Mouse (Mus musculus): Measurements from ENCODE around the gene Otud5. TPM values are rescaled to one million over a fixed set of nuclear protein-coding genes. Genes with fewer than 3 reads are reported as not detected.

The Otud5 gene
- 22.2 TPM for polyA plus RNA-seq (2014; fragmentation: Illumina TruSeq; extraction: RNeasy Lipid Tissue Mini Kit (QIAGEN cat#74804); ENCODE audit: low read depth, low replicate concordance)

GRCm38 (mm10) chrX:7841163-7842162, at the start of gene Otud5:
Gene Otud5 (plus strand): TSS chrX:7841364.

GRCm38 (mm10) chrX:7821865-7822779, 19.0 kb upstream of the Otud5 start, which contains the start of gene Kcnd1:
Gene Kcnd1 (plus strand): TSS chrX:7822289.

GRCm38 (mm10) chrX:7878007-7878419, 36.8 kb downstream of the Otud5 start, which contains the start of gene Pim2:
Gene Pim2 (plus strand): TSS chrX:7878262.

GRCm38 (mm10) chrX:7883841-7884567, 42.8 kb downstream of the Otud5 start, which contains the start of gene Slc35a2:
Gene Slc35a2 (plus strand): TSS chrX:7884028.

GRCm38 (mm10) chrX:7898880-7899874, 58.0 kb downstream of the Otud5 start, which contains the start of the genes Pqbp1 and Timm17b:
Gene Pqbp1 (minus strand): TSS chrX:7899269.
Gene Timm17b (plus strand): TSS chrX:7899357.

GRCm38 (mm10) chrX:7907735-7908134, 66.6 kb downstream of the Otud5 start, which contains the start of gene Gm10491:
Gene Gm10491 (minus strand): TSS chrX:7907835.

GRCm38 (mm10) chrX:7909242-7909641, 68.1 kb downstream of the Otud5 start, which contains the start of gene Gm10490:
Gene Gm10490 (plus strand): TSS chrX:7909542.

GRCm38 (mm10) chrX:7919601-7920383, 78.6 kb downstream of the Otud5 start, which contains the start of gene Pcsk1n:
Gene Pcsk1n (plus strand): TSS chrX:7919822.

Other genes starting within 250 kb of the Otud5 start
- gene Ccdc22, start 235.8 kb upstream of the Otud5 start, polyA plus RNA-seq (2014; fragmentation: Illumina TruSeq; extraction: RNeasy Lipid Tissue Mini Kit (QIAGEN cat#74804); ENCODE audit: low read depth, low replicate concordance): 3.6 TPM
- gene Cacna1f, start 234.3 kb upstream of the Otud5 start, polyA plus RNA-seq (2014; fragmentation: Illumina TruSeq; extraction: RNeasy Lipid Tissue Mini Kit (QIAGEN cat#74804); ENCODE audit: low read depth, low replicate concordance): not detected
- 2.7 TPM for gene Syp, start 202.9 kb upstream of the Otud5 start, polyA plus RNA-seq (2014; fragmentation: Illumina TruSeq; extraction: RNeasy Lipid Tissue Mini Kit (QIAGEN cat#74804); ENCODE audit: low read depth, low replicate concordance)
- gene Prickle3, start 184.1 kb upstream of the Otud5 start, polyA plus RNA-seq (2014; fragmentation: Illumina TruSeq; extraction: RNeasy Lipid Tissue Mini Kit (QIAGEN cat#74804); ENCODE audit: low read depth, low replicate concordance): 2.5 TPM
- 24.5 TPM for gene Plp2, start 170.0 kb upstream of the Otud5 start, polyA plus RNA-seq (2014; fragmentation: Illumina TruSeq; extraction: RNeasy Lipid Tissue Mini Kit (QIAGEN cat#74804); ENCODE audit: low read depth, low replicate concordance)
- gene Magix, start 160.1 kb upstream of the Otud5 start, polyA plus RNA-seq (2014; fragmentation: Illumina TruSeq; extraction: RNeasy Lipid Tissue Mini Kit (QIAGEN cat#74804); ENCODE audit: low read depth, low replicate concordance): 4.0 TPM
- gene Gpkow, start 144.2 kb upstream of the Otud5 start, polyA plus RNA-seq (2014; fragmentation: Illumina TruSeq; extraction: RNeasy Lipid Tissue Mini Kit (QIAGEN cat#74804); ENCODE audit: low read depth, low replicate concordance): 39.1 TPM
- 9.5 TPM for gene Wdr45, start 127.0 kb upstream of the Otud5 start, polyA plus RNA-seq (2014; fragmentation: Illumina TruSeq; extraction: RNeasy Lipid Tissue Mini Kit (QIAGEN cat#74804); ENCODE audit: low read depth, low replicate concordance)
- gene Gm45208, start 119.1 kb upstream of the Otud5 start, polyA plus RNA-seq (2014; fragmentation: Illumina TruSeq; extraction: RNeasy Lipid Tissue Mini Kit (QIAGEN cat#74804); ENCODE audit: low read depth, low replicate concordance): not detected
- 13.1 TPM for gene Praf2, start 112.9 kb upstream of the Otud5 start, polyA plus RNA-seq (2014; fragmentation: Illumina TruSeq; extraction: RNeasy Lipid Tissue Mini Kit (QIAGEN cat#74804); ENCODE audit: low read depth, low replicate concordance)
- gene Ccdc120, start 90.5 kb upstream of the Otud5 start, polyA plus RNA-seq (2014; fragmentation: Illumina TruSeq; extraction: RNeasy Lipid Tissue Mini Kit (QIAGEN cat#74804); ENCODE audit: low read depth, low replicate concordance): 2.9 TPM
- gene Tfe3, start 78.8 kb upstream of the Otud5 start, polyA plus RNA-seq (2014; fragmentation: Illumina TruSeq; extraction: RNeasy Lipid Tissue Mini Kit (QIAGEN cat#74804); ENCODE audit: low read depth, low replicate concordance): 4.9 TPM
- gene Gripap1, start 51.6 kb upstream of the Otud5 start, polyA plus RNA-seq (2014; fragmentation: Illumina TruSeq; extraction: RNeasy Lipid Tissue Mini Kit (QIAGEN cat#74804); ENCODE audit: low read depth, low replicate concordance): 15.7 TPM
- gene Kcnd1, start 19.1 kb upstream of the Otud5 start, polyA plus RNA-seq (2014; fragmentation: Illumina TruSeq; extraction: RNeasy Lipid Tissue Mini Kit (QIAGEN cat#74804); ENCODE audit: low read depth, low replicate concordance): not detected
- 5.3 TPM for gene Pim2, start 36.9 kb downstream of the Otud5 start, polyA plus RNA-seq (2014; fragmentation: Illumina TruSeq; extraction: RNeasy Lipid Tissue Mini Kit (QIAGEN cat#74804); ENCODE audit: low read depth, low replicate concordance)
- 6.8 TPM for gene Slc35a2, start 42.7 kb downstream of the Otud5 start, polyA plus RNA-seq (2014; fragmentation: Illumina TruSeq; extraction: RNeasy Lipid Tissue Mini Kit (QIAGEN cat#74804); ENCODE audit: low read depth, low replicate concordance)
- gene Pqbp1, start 57.9 kb downstream of the Otud5 start, polyA plus RNA-seq (2014; fragmentation: Illumina TruSeq; extraction: RNeasy Lipid Tissue Mini Kit (QIAGEN cat#74804); ENCODE audit: low read depth, low replicate concordance): 13.5 TPM
- 3.1 TPM for gene Timm17b, start 58.0 kb downstream of the Otud5 start, polyA plus RNA-seq (2014; fragmentation: Illumina TruSeq; extraction: RNeasy Lipid Tissue Mini Kit (QIAGEN cat#74804); ENCODE audit: low read depth, low replicate concordance)
- not detected for gene Gm10491, start 66.5 kb downstream of the Otud5 start, polyA plus RNA-seq (2014; fragmentation: Illumina TruSeq; extraction: RNeasy Lipid Tissue Mini Kit (QIAGEN cat#74804); ENCODE audit: low read depth, low replicate concordance)
- not detected for gene Gm10490, start 68.2 kb downstream of the Otud5 start, polyA plus RNA-seq (2014; fragmentation: Illumina TruSeq; extraction: RNeasy Lipid Tissue Mini Kit (QIAGEN cat#74804); ENCODE audit: low read depth, low replicate concordance)
- not detected for gene Pcsk1n, start 78.5 kb downstream of the Otud5 start, polyA plus RNA-seq (2014; fragmentation: Illumina TruSeq; extraction: RNeasy Lipid Tissue Mini Kit (QIAGEN cat#74804); ENCODE audit: low read depth, low replicate concordance)
- not detected for gene Eras, start 87.2 kb downstream of the Otud5 start, polyA plus RNA-seq (2014; fragmentation: Illumina TruSeq; extraction: RNeasy Lipid Tissue Mini Kit (QIAGEN cat#74804); ENCODE audit: low read depth, low replicate concordance)
- gene Hdac6, start 106.5 kb downstream of the Otud5 start, polyA plus RNA-seq (2014; fragmentation: Illumina TruSeq; extraction: RNeasy Lipid Tissue Mini Kit (QIAGEN cat#74804); ENCODE audit: low read depth, low replicate concordance): 6.0 TPM
- not detected for gene Gata1, start 136.7 kb downstream of the Otud5 start, polyA plus RNA-seq (2014; fragmentation: Illumina TruSeq; extraction: RNeasy Lipid Tissue Mini Kit (QIAGEN cat#74804); ENCODE audit: low read depth, low replicate concordance)
- gene Glod5, start 177.1 kb downstream of the Otud5 start, polyA plus RNA-seq (2014; fragmentation: Illumina TruSeq; extraction: RNeasy Lipid Tissue Mini Kit (QIAGEN cat#74804); ENCODE audit: low read depth, low replicate concordance): 255 TPM
- gene Suv39h1, start 233.4 kb downstream of the Otud5 start, polyA plus RNA-seq (2014; fragmentation: Illumina TruSeq; extraction: RNeasy Lipid Tissue Mini Kit (QIAGEN cat#74804); ENCODE audit: low read depth, low replicate concordance): 5.7 TPM
- 0.28 TPM for gene Was, start 249.1 kb downstream of the Otud5 start, polyA plus RNA-seq (2014; fragmentation: Illumina TruSeq; extraction: RNeasy Lipid Tissue Mini Kit (QIAGEN cat#74804); ENCODE audit: low read depth, low replicate concordance)

Measured in kidney, adult 10 weeks (tissue).